Mouse (Mus musculus) urinary bladder, postnatal 36 days (tissue): Measurements from ENCODE around the gene Fbxl8.

Source experiments
- DNase-seq, 2 experiments: peaks; one replicate each; pipeline ENCODE4 v3.0.0; 2022; ENCODE audit warnings: low spot score in 2 of 2, mixed read lengths in 1 of 2

Fbxl8 gene

GRCm38 (mm10) chr8:105303874-105304273, 39.4 kb downstream of the Fbxl8 start:
- DNase-seq, result no peak

- no peak for DNase-seq
These were observed 40.1 kb downstream of the Fbxl8 start for GRCm38 (mm10) chr8:105304325-105305210.

- peak; percentile 80 to 84 for DNase-seq
These were observed 41.0 kb downstream of the Fbxl8 start, which contains the start of gene Elmo3 for GRCm38 (mm10) chr8:105305211-105306145. Elmo3 (plus strand) TSS chr8:105305601.

- no peak for DNase-seq
These were observed 41.8 kb downstream of the Fbxl8 start for GRCm38 (mm10) chr8:105306146-105306691.

GRCm38 (mm10) chr8:105307670-105308069, 43.2 kb downstream of the Fbxl8 start:
- DNase-seq, result no peak

GRCm38 (mm10) chr8:105308428-105308827, 44.0 kb downstream of the Fbxl8 start:
- DNase-seq, result no peak

- DNase-seq, result no peak
These were observed 44.8 kb downstream of the Fbxl8 start for GRCm38 (mm10) chr8:105309142-105309847.

GRCm38 (mm10) chr8:105310118-105310517, 45.7 kb downstream of the Fbxl8 start:
- DNase-seq, result no peak

GRCm38 (mm10) chr8:105311718-105312117, 47.3 kb downstream of the Fbxl8 start:
- DNase-seq, result no peak

- no peak for DNase-seq
These were observed 48.5 kb downstream of the Fbxl8 start for GRCm38 (mm10) chr8:105312891-105313481.

GRCm38 (mm10) chr8:105313622-105314402, 49.4 kb downstream of the Fbxl8 start:
- DNase-seq, result no peak

- no peak for DNase-seq
These were observed 50.8 kb downstream of the Fbxl8 start for GRCm38 (mm10) chr8:105315073-105315769.

- no peak for DNase-seq
These were observed 53.5 kb downstream of the Fbxl8 start for GRCm38 (mm10) chr8:105317941-105318340.

GRCm38 (mm10) chr8:105318662-105319190, 54.3 kb downstream of the Fbxl8 start:
- no peak for DNase-seq
